Mouse (Mus musculus) left cerebral cortex, adult 8-10 months (tissue): ENCODE data around the gene Azgp1. TPM values are rescaled to one million over a fixed set of nuclear protein-coding genes. Genes with fewer than 3 reads are reported as not detected.
"Not testable (repeated sequence)": the region's sequence is repeated elsewhere in the genome, so short reads cannot be mapped to it uniquely, and the experiment has no call there.

ENCODE experiments used
- DNase-seq, 2 experiments: peaks; one replicate each; pipeline ENCODE4 v3.0.0; 2022; ENCODE audit warnings: low spot score in 2 of 2
- total RNA-seq, 4 experiments: library from RNA; stranded (reverse); gene quantifications; 2 replicates each; pipeline ENCODE4 v1.2.4; 2022

The Azgp1 gene
- not detected for total RNA-seq

DNA sequence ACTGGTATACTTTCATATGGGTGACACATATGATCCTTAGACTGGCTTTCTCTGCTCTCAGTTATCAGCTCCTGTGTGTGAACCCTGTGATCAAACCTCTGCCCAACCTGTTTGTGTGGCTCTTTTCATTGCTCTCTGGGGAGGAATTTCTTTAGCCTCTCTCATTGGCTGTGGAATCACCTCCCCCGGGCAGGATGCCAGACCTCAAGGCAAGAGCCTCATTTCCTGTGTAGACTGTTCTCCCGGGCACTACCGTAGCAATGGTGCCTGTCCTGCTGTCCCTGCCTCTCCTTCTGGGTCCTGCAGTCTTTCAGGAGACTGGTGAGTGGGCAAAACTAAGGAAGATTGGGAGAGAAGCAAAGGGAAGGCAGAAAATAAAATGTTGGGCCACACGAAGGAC, at the start of gene Azgp1:
TSS of gene Azgp1 (plus strand) at position 221 of the 400 bp plus-strand sequence.
- DNase-seq = no peak

DNA sequence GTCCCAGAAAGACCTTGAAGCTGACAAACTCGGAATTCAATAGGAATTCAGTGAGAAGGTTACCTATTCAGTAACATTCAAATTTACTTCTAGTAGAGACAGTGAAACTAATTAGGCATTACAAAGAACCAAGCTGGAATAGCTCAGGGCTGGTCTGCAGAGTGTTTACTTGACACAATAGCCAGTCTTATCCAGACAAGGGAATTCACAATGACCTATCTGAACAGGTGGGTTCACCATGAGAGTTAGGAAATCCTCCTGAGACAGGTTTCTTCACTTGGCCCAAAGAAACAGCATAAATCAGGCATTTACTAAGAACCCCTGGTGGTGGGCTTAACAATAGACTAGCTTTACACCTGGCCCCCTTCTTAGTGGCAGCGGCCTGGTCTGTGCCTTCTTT, 47.4 kb upstream of the Azgp1 start:
- DNase-seq = not testable (repeated sequence)

- no peak for DNase-seq
These were observed 44.8 kb upstream of the Azgp1 start for GRCm38 (mm10) chr5:137936486-137936885.

DNA sequence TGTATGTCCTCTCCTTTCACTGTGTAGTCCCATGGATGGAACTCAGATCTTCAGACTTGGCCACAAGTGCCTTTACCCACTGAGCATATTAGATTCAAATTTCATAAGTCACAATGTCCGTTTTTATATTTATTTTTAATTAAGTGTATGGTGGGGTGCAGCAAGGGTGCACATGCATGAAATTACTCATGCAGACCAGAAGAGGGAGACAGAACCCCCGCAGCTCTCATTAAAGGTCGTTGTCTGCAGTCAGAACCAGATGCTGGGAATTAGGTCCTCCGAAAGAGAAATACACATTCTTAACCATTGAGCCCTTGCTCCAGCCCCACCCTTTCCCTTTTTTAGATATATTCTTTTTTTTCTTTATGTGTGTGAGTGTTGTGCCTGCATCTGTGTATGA, 44.1 kb upstream of the Azgp1 start:
- DNase-seq = no peak

- no peak for DNase-seq
These were observed 40.4 kb upstream of the Azgp1 start for GRCm38 (mm10) chr5:137940948-137941347.

DNA sequence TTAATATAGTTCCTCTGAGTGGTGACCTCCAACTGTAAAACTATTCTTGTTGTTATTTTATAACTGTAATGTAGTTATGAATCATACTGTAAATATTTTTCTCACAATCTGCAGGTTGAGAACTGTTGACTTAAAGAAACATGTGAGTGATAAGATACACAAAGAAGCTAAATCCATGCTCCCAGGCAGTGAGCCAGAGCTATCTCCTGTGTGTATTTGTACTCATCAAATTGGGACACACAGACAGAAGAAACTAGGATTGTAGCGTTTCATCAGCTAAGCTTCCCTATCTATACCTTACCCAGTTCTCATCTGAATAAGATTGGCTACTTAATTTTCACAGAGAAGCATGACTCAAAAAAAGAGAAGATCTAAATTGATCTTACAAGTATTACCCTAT, 38.2 kb upstream of the Azgp1 start:
- DNase-seq = no peak

- no peak for DNase-seq
These were observed 34.0 kb upstream of the Azgp1 start for GRCm38 (mm10) chr5:137947303-137947702.

GRCm38 (mm10) chr5:137951218-137951617, 30.1 kb upstream of the Azgp1 start:
- no peak for DNase-seq

DNA sequence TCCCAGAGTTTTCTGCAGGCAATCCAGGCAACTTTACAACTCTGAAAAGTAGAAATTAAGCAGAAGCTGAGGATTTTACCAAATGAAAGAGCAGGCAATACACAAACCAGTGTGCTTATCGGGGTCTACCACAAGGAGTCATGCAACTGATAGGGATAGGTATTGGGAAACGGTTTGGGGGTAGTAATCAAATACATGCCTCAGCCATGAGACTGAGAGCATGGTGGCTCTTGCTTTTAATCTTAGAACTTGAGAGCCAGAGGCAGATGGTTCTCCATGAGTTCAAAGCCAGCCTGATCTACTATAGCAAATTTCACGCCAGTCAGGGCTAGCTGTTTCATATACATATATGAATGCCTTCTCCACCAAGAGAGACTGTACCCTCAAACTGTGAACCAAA, 24.9 kb upstream of the Azgp1 start:
- no peak for DNase-seq

GRCm38 (mm10) chr5:137962945-137963344, 18.4 kb upstream of the Azgp1 start, which contains the start of gene Gjc3:
Gjc3 (minus strand) TSS chr5:137963098.
- no peak for DNase-seq

- DNase-seq = peak in 1 of 2 experiments; percentile 57
These were observed 14.8 kb upstream of the Azgp1 start for GRCm38 (mm10) chr5:137966492-137966891.

DNA sequence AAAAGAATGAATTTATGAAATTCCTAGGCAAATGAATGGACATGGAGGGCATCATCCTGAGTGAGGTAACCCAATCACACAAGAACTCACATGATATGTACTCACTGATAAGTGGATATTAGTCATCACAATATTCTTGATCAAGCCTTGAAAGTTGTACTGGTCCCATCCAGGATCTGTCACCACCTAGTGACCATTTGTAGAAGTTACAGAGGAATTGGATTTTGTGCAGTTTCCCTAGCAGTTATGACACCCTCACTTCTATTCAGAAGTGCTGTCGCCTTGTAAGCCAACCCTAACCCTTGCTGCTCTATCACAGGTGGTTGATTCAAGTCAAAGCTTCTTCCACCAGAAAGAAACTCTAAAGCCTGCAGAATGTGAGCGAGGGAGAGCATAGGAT, 8.2 kb upstream of the Azgp1 start:
- DNase-seq = no peak

GRCm38 (mm10) chr5:137973738-137974137, 7.6 kb upstream of the Azgp1 start:
- no peak for DNase-seq

DNA sequence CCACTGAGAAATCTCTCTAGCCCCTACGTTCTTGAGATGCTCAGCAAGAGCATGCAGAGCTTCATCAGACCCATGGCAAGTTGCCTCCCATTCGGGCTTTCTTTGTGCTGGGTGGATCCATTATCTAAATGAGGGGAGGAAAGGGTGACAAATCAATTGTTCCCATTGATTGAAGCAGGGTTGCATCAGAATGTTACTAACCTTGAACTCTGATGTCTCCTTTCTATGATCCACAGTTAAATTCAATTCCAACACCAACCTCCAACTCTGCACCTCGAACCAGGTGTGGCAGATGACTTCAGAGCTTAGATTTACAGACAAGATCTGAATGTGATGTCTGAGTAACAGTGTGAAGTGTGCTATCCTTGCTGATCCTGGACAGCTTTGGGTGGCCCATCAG, 6.6 kb upstream of the Azgp1 start:
- DNase-seq = no peak

- no peak for DNase-seq
These were observed 5.9 kb upstream of the Azgp1 start for GRCm38 (mm10) chr5:137975434-137975833.

DNA sequence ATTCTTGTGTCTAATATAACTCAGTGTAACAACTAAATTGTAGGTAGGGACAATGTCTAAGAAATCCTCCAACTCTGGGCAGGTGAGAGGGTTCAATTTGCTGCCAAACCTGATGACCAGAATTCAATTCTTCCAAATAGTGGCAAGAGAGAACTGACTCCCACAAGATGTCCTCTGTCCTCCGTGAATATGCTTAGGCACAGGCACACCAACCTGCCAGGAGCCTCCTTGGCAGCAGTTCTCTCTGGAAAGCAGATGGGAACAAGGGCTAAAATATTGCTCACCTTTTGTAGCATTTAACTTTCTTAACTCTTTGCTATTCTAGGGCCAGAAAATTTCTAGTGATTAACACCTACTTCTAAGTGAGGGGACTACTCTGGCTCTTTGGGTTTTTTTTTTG, 4.0 kb upstream of the Azgp1 start:
- no peak for DNase-seq

GRCm38 (mm10) chr5:137979081-137979480, 2.2 kb upstream of the Azgp1 start:
- DNase-seq = no peak

DNA sequence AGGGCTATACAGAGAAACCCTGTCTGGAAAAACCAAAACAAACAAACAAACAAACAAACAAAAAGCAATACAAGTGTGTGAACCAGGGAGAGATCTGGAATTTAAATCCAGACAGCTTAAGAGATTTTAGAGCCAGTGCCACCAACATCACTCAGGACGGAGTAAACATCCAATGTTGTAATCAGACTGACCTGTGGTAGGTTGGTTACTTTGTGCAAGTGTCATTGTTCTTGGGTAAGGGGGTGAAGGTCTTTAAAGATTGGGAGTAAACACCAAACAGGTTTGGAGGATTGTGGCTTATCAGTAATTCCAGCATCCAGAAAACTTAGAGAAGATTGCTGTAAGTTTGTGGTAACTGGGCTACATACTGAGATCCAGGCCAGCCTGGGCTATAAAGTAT, 5.0 kb downstream of the Azgp1 start:
- no peak for DNase-seq

DNA sequence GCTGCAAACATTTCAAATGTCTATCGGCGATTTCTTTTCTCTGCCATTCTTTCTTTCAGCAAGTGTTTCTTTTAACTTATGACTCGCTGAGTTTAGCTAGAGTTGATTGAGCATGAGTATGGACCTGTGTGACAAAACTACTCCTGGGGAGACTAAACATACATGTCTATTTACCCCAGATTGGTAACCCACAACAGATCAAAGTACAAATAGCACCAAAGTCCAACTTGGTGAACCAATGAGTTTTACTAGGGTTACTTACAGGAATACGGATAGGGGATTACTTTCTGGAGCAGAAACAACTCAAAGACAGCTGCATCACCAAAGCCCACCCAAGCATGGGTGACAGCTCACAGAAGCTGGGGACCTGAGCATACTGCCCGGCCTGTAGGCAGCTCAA, 28.1 kb downstream of the Azgp1 start:
- no peak for DNase-seq

- DNase-seq = no peak
These were observed 31.1 kb downstream of the Azgp1 start for GRCm38 (mm10) chr5:138012382-138012781.

GRCm38 (mm10) chr5:138016530-138016929, 35.2 kb downstream of the Azgp1 start:
- no peak for DNase-seq

DNA sequence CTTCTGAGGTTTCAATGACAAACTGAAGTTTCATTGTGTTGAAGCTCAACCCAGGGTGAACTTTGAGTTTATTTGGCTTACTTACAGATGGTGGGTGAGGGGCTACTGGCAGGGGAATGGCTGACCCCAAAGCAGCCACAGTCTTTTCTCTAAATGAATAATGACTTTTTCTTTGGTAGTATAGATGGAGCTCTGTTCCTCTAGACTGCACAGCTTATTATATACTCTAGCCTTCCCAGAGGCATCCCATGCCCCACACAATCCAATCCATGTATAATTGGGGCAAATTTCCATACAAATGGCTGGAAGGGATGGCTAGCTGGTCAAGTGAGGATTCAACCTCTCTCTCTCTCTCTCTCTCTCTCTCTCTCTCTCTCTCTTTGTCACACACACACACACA, 35.7 kb downstream of the Azgp1 start:
- no peak for DNase-seq

GRCm38 (mm10) chr5:138019577-138019976, 38.3 kb downstream of the Azgp1 start:
- DNase-seq = not testable (repeated sequence)

DNA sequence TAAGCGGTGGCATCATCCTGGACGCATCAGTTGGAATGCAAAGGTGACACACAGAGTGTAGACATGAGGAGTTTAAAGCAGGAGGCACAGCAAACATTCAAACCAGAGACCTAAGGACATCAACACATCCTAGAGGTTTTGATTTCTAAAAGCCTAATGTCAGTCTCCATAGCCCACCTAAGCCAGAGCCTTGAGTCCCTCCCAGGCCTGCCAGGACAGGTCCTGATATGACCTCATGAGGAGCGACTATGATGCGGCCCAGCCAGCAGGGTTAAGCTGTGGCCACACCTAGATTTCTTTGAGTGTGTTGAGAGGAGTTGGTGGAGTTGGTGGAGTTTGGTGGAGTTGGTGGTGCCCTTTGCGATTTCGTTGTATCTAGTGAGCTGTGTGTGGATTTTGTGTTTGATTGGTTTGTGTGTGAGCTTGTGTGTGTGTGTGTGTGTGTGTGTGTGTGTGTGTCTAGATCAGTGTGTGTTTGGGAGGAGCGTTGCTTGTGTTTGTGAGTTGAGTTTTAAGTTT, 39.7 kb downstream of the Azgp1 start, which contains the start of the genes Smok3a and Smok3b:
TSS of gene Smok3a (plus strand) at position 301 of the 519 bp plus-strand sequence.
TSS of gene Smok3b (plus strand) at position 469 of the 519 bp plus-strand sequence.
- DNase-seq = not testable (repeated sequence)
